Mouse (Mus musculus) liver, embryonic 12.5 days (tissue): ENCODE data around the gene Fam76b. TPM values are rescaled to one million over a fixed set of nuclear protein-coding genes. Genes with fewer than 3 reads are reported as not detected.

Source experiments
- ATAC-seq: fragments of 200-750 bp; cut with Nextera tagmentation; 2 replicates; pipeline ENCODE4 v1.8.0; 2017; ENCODE audit warnings: moderate number of reproducible peaks, mild to moderate bottlenecking, moderate library complexity
- H3K27ac ChIP-seq: fragments of 300-500 bp; sonication (generic); 2 replicates; pipeline ENCODE4 v1.5.1; 2016; ENCODE audit warnings: mild to moderate bottlenecking
- H3K27me3 ChIP-seq: fragments of 300-500 bp; sonication (generic); replicated peaks from 2 replicates; pipeline ENCODE4 v1.6.1; 2016; ENCODE audit warnings: mild to moderate bottlenecking, moderate library complexity
- H3K36me3 ChIP-seq: fragments of 300-500 bp; sonication (generic); 2 replicates; pipeline ENCODE4 v1.6.1; 2016; ENCODE audit warnings: mild to moderate bottlenecking, moderate library complexity
- H3K4me1 ChIP-seq: fragments of 300-500 bp; sonication (generic); 2 replicates; pipeline ENCODE4 v1.6.1; 2016
- H3K4me2 ChIP-seq: fragments of 300-500 bp; sonication (generic); 2 replicates; pipeline ENCODE4 v1.6.1; 2016; ENCODE audit warnings: mild to moderate bottlenecking, moderate library complexity
- H3K4me3 ChIP-seq: fragments of 300-500 bp; sonication (generic); 2 replicates; pipeline ENCODE4 v1.5.1; 2016; ENCODE audit warnings: mild to moderate bottlenecking, moderate library complexity
- H3K9ac ChIP-seq: fragments of 300-500 bp; sonication (generic); 2 replicates; pipeline ENCODE4 v1.6.1; 2016; ENCODE audit warnings: mild to moderate bottlenecking, moderate library complexity
- H3K9me3 ChIP-seq: fragments of 300-500 bp; sonication (generic); replicated peaks from 2 replicates; pipeline ENCODE4 v1.6.1; 2016; ENCODE audit warnings: mild to moderate bottlenecking, moderate library complexity
- WGBS: fragments of 180-500 bp; shearing (Covaris S2); methylation state at CpG from one replicate; pipeline ENCODE4 v1.1.7; 2016; ENCODE audit not compliant: insufficient replicate concordance; 5-methylcytosine and 5-hydroxymethylcytosine counted together
- polyA plus RNA-seq: library from polyadenylated mRNA; unstranded; fragments of >200 nt; fragmentation: Nextera tagmentation; extraction: Ambion mirVana; gene quantifications from 2 replicates; pipeline ENCODE4 v1.2.1, GENCODE M21; 2016

The Fam76b gene
- polyA plus RNA-seq, 1 experiment from 2014 or later: 14.3 TPM

- Histone ChIP-seq H3K27me3 (no peaks in the 10 kb centered on the region), H3K4me1 (no peaks in the 10 kb centered on the region), H3K4me3 (no peak overlapping the region), H3K9me3 (no peaks in the 10 kb centered on the region), H3K36me3 (no peaks in the 10 kb centered on the region), H3K9ac (no peak overlapping the region), H3K4me2 (no peak overlapping the region), H3K27ac (no peak overlapping the region)
- 65% methylated on average over 5 of the region's 5 CpGs for WGBS
- no peak for ATAC-seq
These were observed 76.7 kb downstream of the Fam76b start for GRCm38 (mm10) chr9:13904091-13904779.

Other genes with a start within 250 kb of the Fam76b start
- 31.2 and 33.1 TPM in 2 replicates for gene Mtmr2, start 79.3 kb upstream of the Fam76b start, polyA plus RNA-seq
- gene Cep57, start 609 bp upstream of the Fam76b start, polyA plus RNA-seq: 43.2 and 46.8 TPM in 2 replicates